10 mouse cellular contexts compared by ENCODE assay signal in the genomic region with DNA sequence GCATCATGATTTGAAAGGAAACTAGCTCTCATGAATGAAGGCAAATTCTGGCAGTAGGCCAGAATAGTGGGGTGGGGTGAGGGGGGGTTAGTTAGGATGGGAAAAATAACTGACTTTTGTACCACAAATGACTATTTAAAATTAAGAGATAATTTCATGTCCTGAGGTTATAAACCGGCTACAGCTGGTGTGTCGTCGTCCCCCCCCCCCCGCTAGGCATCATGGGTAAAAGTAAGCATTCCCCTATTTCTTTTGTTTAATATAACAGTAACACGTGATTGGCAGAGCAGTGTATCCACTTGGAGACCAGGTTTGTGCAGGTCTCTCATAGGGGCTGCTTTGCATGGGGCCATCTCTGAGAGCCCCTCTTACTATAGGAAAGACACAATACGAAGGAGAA. TPM values are rescaled to one million over a fixed set of nuclear protein-coding genes. Genes with fewer than 3 reads are reported as not detected.
A peak's percentile ranks its signal among the peaks of the same experiment; 100 is the strongest.
DNase-seq lines count a peak whose midpoint lies in the region; ATAC-seq lines count a peak whose summit lies in the region.
"Had no signal": no experiment of that assay in that cellular context is flagged by ENCODE, and none has a peak within 500 bp of the region (broad histone marks: within the 10 kb centered on the region; RNA-seq: fewer than 3 reads in every experiment).

No protein-coding gene starts in this region.

- no peak for DNase-seq in heart, adult 8-10 months (ENCODE audit: low spot score)
- DNase-seq in neural tube, embryonic 10.5 days (ENCODE audit: extremely low spot score, low spot score) = no peak
- DNase-seq in layer of hippocampus, postnatal 10 days (ENCODE audit: low spot score in 2 of 2) = no peak
- DNase-seq: liver, embryonic 13.5 days had no signal

- no peaks in the 10 kb centered on the region for H3K9me3 ChIP-seq in heart, embryonic 14.5 days (ENCODE audit: control insufficient read depth, low read length)
- no peaks in the 10 kb centered on the region for H3K9me3 ChIP-seq in neural tube, embryonic 12.5 days
- no peaks in the 10 kb centered on the region for H3K9me3 ChIP-seq in intestine, embryonic 15.5 days
- no peaks in the 10 kb centered on the region for H3K9me3 ChIP-seq in stomach, embryonic 16.5 days (replicated peaks; ENCODE audit: control insufficient read depth, low read length)
- H3K9me3 ChIP-seq: liver, embryonic 13.5 days had no signal

- H3K9ac ChIP-seq in heart, embryonic 14.5 days (ENCODE audit: low read length) = 0 out of 2 replicates have a peak overlapping the region, but pooled peaks have one; percentile 18
- H3K9ac ChIP-seq in neural tube, embryonic 12.5 days = 0 out of 2 replicates have a peak overlapping the region, but pooled peaks have one; percentile 17
- no peak overlapping the region for H3K9ac ChIP-seq in intestine, embryonic 15.5 days
- H3K9ac ChIP-seq in stomach, embryonic 16.5 days (ENCODE audit: low read length) = no peak overlapping the region
- H3K9ac ChIP-seq: liver, embryonic 13.5 days had no signal

- peaks cover 3 to 24% of the 10 kb centered on the region in 2 experiments; a peak in 3 of 4 replicates for H3K4me1 ChIP-seq in heart, embryonic 14.5 days (ENCODE audit: control insufficient read depth in 2 of 2, insufficient read depth in 2 of 2, low read length in 2 of 2)
- H3K4me1 ChIP-seq in neural tube, embryonic 12.5 days = peaks cover 13% of the 10 kb centered on the region; the same call in 1 of the 2 replicates
- peaks cover 9% of the 10 kb centered on the region; the same call in 1 of the 2 replicates for H3K4me1 ChIP-seq in intestine, embryonic 15.5 days (replicated peaks)
- H3K4me1 ChIP-seq in stomach, embryonic 16.5 days (ENCODE audit: control insufficient read depth, insufficient read depth, low read length) = peaks cover 14% of the 10 kb centered on the region

- WGBS in heart, embryonic 14.5 days = 59% methylated on average over 5 of the region's 6 CpGs
- 58% methylated on average over 6 of the region's 6 CpGs for WGBS in neural tube, embryonic 12.5 days
- 41% methylated on average over 6 of the region's 6 CpGs for WGBS in intestine, embryonic 15.5 days
- 37% methylated on average over 6 of the region's 6 CpGs for WGBS in stomach, embryonic 16.5 days

- H3K4me2 ChIP-seq in heart, embryonic 14.5 days (ENCODE audit: low read length) = peak overlapping the region; percentile 43
- H3K4me2 ChIP-seq in neural tube, embryonic 12.5 days (replicated peaks) = peak overlapping the region; percentile 35
- peak overlapping the region; percentile 41 for H3K4me2 ChIP-seq in intestine, embryonic 15.5 days (replicated peaks)
- peak overlapping the region; percentile 22 for H3K4me2 ChIP-seq in stomach, embryonic 16.5 days (ENCODE audit: low read depth, low read length)
- H3K4me2 ChIP-seq: liver, embryonic 13.5 days had no signal

- no peaks in the 10 kb centered on the region for H3K36me3 ChIP-seq in heart, embryonic 14.5 days (ENCODE audit: control insufficient read depth, insufficient read depth, low read length)
- H3K36me3 ChIP-seq in neural tube, embryonic 12.5 days = no peaks in the 10 kb centered on the region
- no peaks in the 10 kb centered on the region for H3K36me3 ChIP-seq in intestine, embryonic 15.5 days
- no peaks in the 10 kb centered on the region for H3K36me3 ChIP-seq in stomach, embryonic 16.5 days (ENCODE audit: control insufficient read depth, insufficient read depth, low read length)
- H3K36me3 ChIP-seq: liver, embryonic 13.5 days had no signal

- no peak overlapping the region for H3K4me3 ChIP-seq in heart, embryonic 14.5 days (ENCODE audit: control insufficient read depth in 1 of 2, insufficient read depth in 1 of 2, low read depth in 1 of 2, low read length in 2 of 2)
- no peak overlapping the region for H3K4me3 ChIP-seq in neural tube, embryonic 12.5 days
- no peak overlapping the region for H3K4me3 ChIP-seq in intestine, embryonic 15.5 days (replicated peaks)
- H3K4me3 ChIP-seq in stomach, embryonic 16.5 days (replicated peaks; ENCODE audit: low read length) = no peak overlapping the region
- H3K4me3 ChIP-seq: erythroblast, embryonic 14.5 days; liver, embryonic 13.5 days had no signal

- peak overlapping the region in 1 of 2 experiments; percentile 73; a peak in 3 of 4 replicates for H3K27ac ChIP-seq in heart, embryonic 14.5 days (replicated peaks in 1 of 2; ENCODE audit: control insufficient read depth in 1 of 2, insufficient read depth in 1 of 2, low read depth in 2 of 2, low read length in 2 of 2)
- no peak overlapping the region for H3K27ac ChIP-seq in neural tube, embryonic 12.5 days
- H3K27ac ChIP-seq in intestine, embryonic 15.5 days = 0 out of 2 replicates have a peak overlapping the region, but pooled peaks have one; percentile 51
- H3K27ac ChIP-seq in stomach, embryonic 16.5 days (ENCODE audit: low read length) = peak overlapping the region; percentile 10; the same call in 1 of the 2 replicates
- H3K27ac ChIP-seq: liver, embryonic 13.5 days had no signal

- H3K27me3 ChIP-seq in heart, embryonic 14.5 days (ENCODE audit: control insufficient read depth, insufficient read depth, low read length) = no peaks in the 10 kb centered on the region
- H3K27me3 ChIP-seq in neural tube, embryonic 12.5 days (replicated peaks) = no peaks in the 10 kb centered on the region
- no peaks in the 10 kb centered on the region for H3K27me3 ChIP-seq in intestine, embryonic 15.5 days (replicated peaks)
- no peaks in the 10 kb centered on the region for H3K27me3 ChIP-seq in stomach, embryonic 16.5 days (ENCODE audit: control insufficient read depth, insufficient read depth, low read length)
- H3K27me3 ChIP-seq: liver, embryonic 13.5 days had no signal

- no peak for ATAC-seq in heart, embryonic 14.5 days (ENCODE audit: insufficient number of reproducible peaks, insufficient read depth, low FRiP score, low read depth)
- peak; percentile 64 for ATAC-seq in neural tube, embryonic 12.5 days (ENCODE audit: low FRiP score, low read depth)
- 0 out of 2 replicates have a peak, but pooled peaks have one; percentile 16 for ATAC-seq in intestine, embryonic 15.5 days
- no peak for ATAC-seq in stomach, embryonic 16.5 days (ENCODE audit: insufficient read depth, low FRiP score)
- ATAC-seq in monocyte, adult 5-6 weeks (replicated peaks; ENCODE audit: insufficient number of reproducible peaks, low FRiP score, low TSS enrichment, poor library complexity, severe bottlenecking) = no peak

RNA-seq across cellular contexts. Expression of a gene that starts 29.3 kb away (rescaled TPM):
- polyA plus RNA-seq in heart, embryonic 14.5 days (2014; fragmentation: Nextera tagmentation; extraction: Ambion mirVana) = 8.2 and 9.4 TPM in 2 replicates
- total RNA-seq in heart, adult 8-10 months (2022) = 10 to 100 TPM; 41.4 to 51.4 (median 46.0) TPM
- polyA plus RNA-seq in neural tube, embryonic 12.5 days (2016; fragmentation: Nextera tagmentation; extraction: Ambion mirVana) = 12.8 and 15.9 TPM in 2 replicates
- 9.0 and 9.7 TPM in 2 replicates for polyA plus RNA-seq in intestine, embryonic 15.5 days (2015; fragmentation: Nextera tagmentation; extraction: Ambion mirVana)
- 8.1 and 8.2 TPM in 2 replicates for polyA plus RNA-seq in stomach, embryonic 16.5 days (2015; fragmentation: Nextera tagmentation; extraction: Ambion mirVana)
- total RNA-seq in monocyte, adult 5-6 weeks (2017) = 26.9 to 46.5 TPM (median 34.1 TPM) in 3 replicates
- 10 to 100 TPM; 79.6 to 94.1 TPM for total RNA-seq in layer of hippocampus, postnatal 10 days (2021)

RNA-seq across cellular contexts. Expression of a gene that starts 57.3 kb away (rescaled TPM):
- 5.4 and 5.6 TPM in 2 replicates for polyA plus RNA-seq in heart, embryonic 14.5 days (2014; fragmentation: Nextera tagmentation; extraction: Ambion mirVana)
- total RNA-seq in heart, adult 8-10 months (2022) = 10 to 100 TPM; 38.0 to 39.3 (median 38.7) TPM
- polyA plus RNA-seq in neural tube, embryonic 12.5 days (2016; fragmentation: Nextera tagmentation; extraction: Ambion mirVana) = 6.6 and 6.8 TPM in 2 replicates
- polyA plus RNA-seq in intestine, embryonic 15.5 days (2015; fragmentation: Nextera tagmentation; extraction: Ambion mirVana) = 2.3 and 3.9 TPM in 2 replicates
- polyA plus RNA-seq in stomach, embryonic 16.5 days (2015; fragmentation: Nextera tagmentation; extraction: Ambion mirVana) = 3.8 and 4.3 TPM in 2 replicates
- total RNA-seq in monocyte, adult 5-6 weeks (2017) = 15.4 to 39.1 TPM (median 16.3 TPM) in 3 replicates
- 10 to 100 TPM; 23.1 to 28.8 TPM for total RNA-seq in layer of hippocampus, postnatal 10 days (2021)

Comparison
In these comparisons a context has a peak if more than half of its experiments do, and no peak if none do; other contexts are left out.
1. ATAC-seq: peak in neural tube, embryonic 12.5 days (single experiment) and intestine, embryonic 15.5 days (single experiment); none in heart, embryonic 14.5 days (single experiment), stomach, embryonic 16.5 days (single experiment) and monocyte, adult 5-6 weeks (single experiment).
2. H3K9ac ChIP-seq: peak in heart, embryonic 14.5 days (single experiment) and neural tube, embryonic 12.5 days (single experiment); none in intestine, embryonic 15.5 days (single experiment) and stomach, embryonic 16.5 days (single experiment).
3. Peak in every context shown above with its lines, with median percentiles within 50 percentile points of each other: H3K4me2 ChIP-seq.